Mouse (Mus musculus) hindbrain, embryonic 14.5 days (tissue): ENCODE measurements around the gene Mfng. TPM values are rescaled to one million over a fixed set of nuclear protein-coding genes. Genes with fewer than 3 reads are reported as not detected.

Experiments
- ATAC-seq: fragments of 200-750 bp; cut with Nextera tagmentation; 2 replicates; pipeline ENCODE4 v1.8.0; 2017; ENCODE audit warnings: moderate number of reproducible peaks, mild to moderate bottlenecking, moderate TSS enrichment, moderate library complexity; ENCODE audit not compliant: low FRiP score
- DNase-seq: peaks from one replicate; pipeline ENCODE4 v3.0.0-alpha.2; 2015; ENCODE audit warnings: low spot score
- H3K27ac ChIP-seq: fragments of 300-500 bp; sonication (generic); 2 replicates; pipeline ENCODE4 v1.5.1; 2014; ENCODE audit warnings: mild to moderate bottlenecking, moderate library complexity
- H3K27me3 ChIP-seq: fragments of 300-500 bp; sonication (generic); 2 replicates; pipeline ENCODE4 v1.6.1; 2014; ENCODE audit warnings: mild to moderate bottlenecking, low read length, mixed read lengths; ENCODE audit not compliant: control insufficient read depth, insufficient read depth
- H3K36me3 ChIP-seq: fragments of 300-500 bp; sonication (generic); replicated peaks from 2 replicates; pipeline ENCODE4 v1.6.1; 2014; ENCODE audit not compliant: control insufficient read depth, insufficient read depth
- H3K4me1 ChIP-seq: fragments of 300-500 bp; sonication (generic); replicated peaks from 2 replicates; pipeline ENCODE4 v1.6.1; 2014; ENCODE audit warnings: antibody characterized with exemption, low read length, mixed read lengths; ENCODE audit not compliant: control insufficient read depth, insufficient read depth
- H3K4me2 ChIP-seq: fragments of 300-500 bp; sonication (generic); replicated peaks from 2 replicates; pipeline ENCODE4 v1.6.1; 2014; ENCODE audit warnings: mild to moderate bottlenecking, moderate library complexity
- H3K4me3 ChIP-seq: fragments of 300-500 bp; sonication (generic); replicated peaks from 2 replicates; pipeline ENCODE4 v1.5.1; 2014; ENCODE audit warnings: mild to moderate bottlenecking, low read length
- H3K9ac ChIP-seq: fragments of 300-500 bp; sonication (generic); 2 replicates; pipeline ENCODE4 v1.6.1; 2014
- H3K9me3 ChIP-seq: fragments of 300-500 bp; sonication (generic); 2 replicates; pipeline ENCODE4 v1.6.1; 2016; ENCODE audit warnings: low read length; ENCODE audit not compliant: control insufficient read depth
- WGBS: fragments of 180-500 bp; shearing (Covaris S2); extraction: QIAGEN DNeasy Blood & Tissue Kit; methylation state at CpG from one replicate; pipeline ENCODE4 v1.1.7; 2014; 5-methylcytosine and 5-hydroxymethylcytosine counted together
- polyA plus RNA-seq: library from polyadenylated mRNA; unstranded; fragments of >200 nt; fragmentation: Nextera tagmentation; extraction: Ambion mirVana; gene quantifications from 2 replicates; pipeline ENCODE4 v1.2.1, GENCODE M21; 2014

Mfng gene
- polyA plus RNA-seq, 1 experiment from 2014 or later, result 12.5 TPM

GRCm38 (mm10) chr15:78770983-78771355 is 2.3 kb downstream of the Mfng start:
- Histone ChIP-seq H3K4me3 (peak overlapping the region; percentile 10; the same call in 1 of the 2 replicates), H3K4me1 (peaks cover 23% of the 10 kb centered on the region), H3K36me3 (no peaks in the 10 kb centered on the region), H3K27ac (peak overlapping the region; percentile 61), H3K9ac (peak overlapping the region; percentile 0), H3K9me3 (no peaks in the 10 kb centered on the region), H3K27me3 (no peaks in the 10 kb centered on the region), H3K4me2 (peak overlapping the region; percentile 45)
- ATAC-seq (peak; percentile 52; the same call in 1 of the 2 replicates), DNase-seq (no peak)
- 14% methylated on average over 5 of the region's 5 CpGs for WGBS

DNA sequence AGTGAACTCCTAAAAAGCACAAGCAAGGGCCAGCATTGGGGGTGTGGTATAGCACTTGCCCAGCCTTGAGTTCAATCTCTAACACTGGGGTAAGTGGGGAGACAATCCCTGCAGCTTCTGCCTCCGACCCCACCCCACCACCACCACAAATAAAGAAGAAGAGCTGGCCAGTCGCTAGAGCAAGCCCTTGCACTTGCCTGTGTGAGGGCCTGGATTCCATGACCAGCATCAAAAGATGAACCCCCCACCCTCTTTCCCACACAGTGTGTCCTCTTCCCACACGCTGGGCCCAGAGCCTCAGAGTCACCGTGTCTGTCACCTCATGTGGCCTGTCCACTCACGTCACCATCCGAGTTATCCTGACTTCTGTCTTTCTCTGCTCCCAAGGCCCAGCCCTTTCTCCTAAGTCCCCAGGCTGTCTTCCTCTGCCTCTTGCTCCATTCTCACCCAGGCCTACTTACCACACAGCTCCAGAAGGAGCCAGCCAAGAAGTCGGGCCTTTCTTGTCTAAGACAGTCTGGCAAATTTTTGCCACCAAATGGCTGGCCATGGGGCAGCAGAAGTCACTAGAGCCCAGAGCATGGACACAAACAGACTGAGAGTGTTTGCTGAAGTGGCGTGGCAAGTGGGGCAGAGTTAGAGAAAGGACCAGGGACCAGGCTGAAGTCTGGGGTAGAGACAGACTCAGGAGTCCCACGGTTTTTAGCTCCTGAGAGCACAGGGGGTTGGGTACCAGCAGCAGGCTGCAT is 2.9 kb downstream of the Mfng start:
- Histone ChIP-seq H3K36me3 (no peaks in the 10 kb centered on the region), H3K27ac (peak overlapping the region; percentile 61), H3K4me1 (peaks cover 23% of the 10 kb centered on the region), H3K27me3 (no peaks in the 10 kb centered on the region), H3K9ac (peak overlapping the region; percentile 0; the same call in 1 of the 2 replicates), H3K9me3 (no peaks in the 10 kb centered on the region), H3K4me2 (peak overlapping the region; percentile 45), H3K4me3 (no peak overlapping the region)
- WGBS, result 24% methylated on average over 9 of the region's 9 CpGs
- ATAC-seq, result no peak
- DNase-seq, result no peak

DNA sequence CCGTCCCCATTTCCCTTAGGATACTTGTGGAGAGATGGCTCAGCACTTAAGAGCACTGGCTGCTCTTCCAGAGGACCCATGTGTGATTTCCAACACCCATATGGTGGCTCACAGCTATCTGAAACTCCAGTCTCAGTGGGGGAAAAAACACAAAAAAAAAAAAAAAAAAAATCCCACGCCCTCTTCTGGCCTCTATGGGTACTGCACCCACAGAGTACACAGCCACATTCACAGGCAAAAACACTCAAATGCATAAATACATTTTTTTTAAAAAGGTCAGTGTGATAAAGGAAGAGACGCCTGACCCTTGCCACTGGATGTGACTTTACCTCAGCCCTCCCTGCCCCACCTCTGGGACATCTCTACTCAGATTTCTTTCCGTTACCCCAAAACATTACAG is 4.2 kb downstream of the Mfng start:
- no peak for DNase-seq
- ATAC-seq, result no peak
- Histone ChIP-seq H3K27me3 (no peaks in the 10 kb centered on the region), H3K9me3 (no peaks in the 10 kb centered on the region), H3K4me3 (no peak overlapping the region), H3K9ac (no peak overlapping the region), H3K4me1 (peaks cover 23% of the 10 kb centered on the region), H3K27ac (no peak overlapping the region), H3K36me3 (no peaks in the 10 kb centered on the region), H3K4me2 (no peak overlapping the region; the same call in 1 of the 2 replicates)
- 96% methylated on average over 4 of the region's 4 CpGs for WGBS

- Histone ChIP-seq H3K4me3 (no peak overlapping the region), H3K9ac (no peak overlapping the region), H3K36me3 (no peaks in the 10 kb centered on the region), H3K4me2 (no peak overlapping the region), H3K27ac (no peak overlapping the region), H3K27me3 (no peaks in the 10 kb centered on the region), H3K9me3 (no peaks in the 10 kb centered on the region), H3K4me1 (peaks cover 6% of the 10 kb centered on the region; the same call in 1 of the 2 replicates)
- 81% methylated on average over 5 of the region's 5 CpGs for WGBS
- DNase-seq (no peak), ATAC-seq (no peak)
Measured at GRCm38 (mm10) chr15:78763704-78764103, 9.6 kb downstream of the Mfng start.

GRCm38 (mm10) chr15:78763210-78763609 is 10.1 kb downstream of the Mfng start:
- Histone ChIP-seq H3K9me3 (no peaks in the 10 kb centered on the region), H3K4me3 (no peak overlapping the region), H3K4me2 (no peak overlapping the region), H3K9ac (no peak overlapping the region), H3K27ac (no peak overlapping the region), H3K4me1 (peaks cover 6% of the 10 kb centered on the region; the same call in 1 of the 2 replicates), H3K27me3 (no peaks in the 10 kb centered on the region), H3K36me3 (no peaks in the 10 kb centered on the region)
- peak; percentile 46; the same call in 1 of the 2 replicates for ATAC-seq
- 30% methylated on average over 8 of the region's 10 CpGs for WGBS
- DNase-seq, result no peak

DNA sequence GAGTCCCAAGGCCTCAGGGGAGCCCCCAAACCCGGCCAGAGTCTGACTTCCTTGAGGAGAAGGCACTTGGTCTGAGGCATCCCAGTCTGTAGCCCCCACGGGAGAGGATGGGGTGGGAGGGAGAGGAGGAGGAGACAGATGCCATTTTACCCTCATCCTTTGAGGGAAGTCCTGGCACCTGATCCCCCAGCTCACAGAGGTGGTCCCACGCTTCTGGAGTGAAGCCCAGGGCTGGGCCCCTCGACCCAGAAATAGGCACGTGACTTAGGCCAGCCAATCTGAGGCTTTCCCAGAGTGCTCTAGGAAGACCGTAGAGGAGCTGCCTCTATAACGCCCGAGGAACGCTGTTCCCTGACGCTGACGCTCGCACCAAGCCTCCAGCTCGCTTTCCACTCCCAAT is 12.2 kb downstream of the Mfng start:
- Histone ChIP-seq H3K36me3 (no peaks in the 10 kb centered on the region), H3K9ac (no peak overlapping the region), H3K4me2 (no peak overlapping the region), H3K4me1 (peaks cover 6% of the 10 kb centered on the region; the same call in 1 of the 2 replicates), H3K4me3 (no peak overlapping the region), H3K27me3 (no peaks in the 10 kb centered on the region), H3K27ac (no peak overlapping the region), H3K9me3 (no peaks in the 10 kb centered on the region)
- DNase-seq (no peak), ATAC-seq (no peak)
- 72% methylated on average over 13 of the region's 13 CpGs for WGBS

DNA sequence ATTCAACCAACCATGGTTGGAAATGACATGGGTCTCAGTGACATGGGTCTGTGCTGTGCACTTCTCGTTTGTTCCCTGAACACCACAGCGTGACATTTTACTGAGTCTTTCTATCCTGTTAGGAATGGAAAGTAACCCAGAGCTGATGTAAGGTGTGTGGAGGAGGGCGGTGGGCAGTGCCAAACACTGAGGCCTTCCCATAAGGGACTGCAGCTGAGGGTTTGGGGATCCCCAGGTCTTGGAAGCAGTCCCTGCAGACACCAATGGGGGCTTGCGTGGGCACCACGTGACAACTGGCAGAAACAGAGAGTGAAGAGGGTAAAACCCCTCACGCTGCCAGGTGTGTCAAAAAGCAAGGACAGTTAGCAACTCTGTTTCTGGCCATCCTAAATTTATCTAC is 15.1 kb downstream of the Mfng start:
- no peak overlapping the region for H3K9ac ChIP-seq
- H3K27me3 ChIP-seq, result no peaks in the 10 kb centered on the region
- DNase-seq (no peak), ATAC-seq (no peak)
- H3K36me3 ChIP-seq, result no peaks in the 10 kb centered on the region
- no peaks in the 10 kb centered on the region; the same call in 1 of the 2 replicates for H3K4me1 ChIP-seq
- no peak overlapping the region for H3K4me3 ChIP-seq
- WGBS, result 94% methylated on average over 6 of the region's 6 CpGs
- no peaks in the 10 kb centered on the region for H3K9me3 ChIP-seq
- H3K4me2 ChIP-seq, result no peak overlapping the region
- no peak overlapping the region for H3K27ac ChIP-seq

DNA sequence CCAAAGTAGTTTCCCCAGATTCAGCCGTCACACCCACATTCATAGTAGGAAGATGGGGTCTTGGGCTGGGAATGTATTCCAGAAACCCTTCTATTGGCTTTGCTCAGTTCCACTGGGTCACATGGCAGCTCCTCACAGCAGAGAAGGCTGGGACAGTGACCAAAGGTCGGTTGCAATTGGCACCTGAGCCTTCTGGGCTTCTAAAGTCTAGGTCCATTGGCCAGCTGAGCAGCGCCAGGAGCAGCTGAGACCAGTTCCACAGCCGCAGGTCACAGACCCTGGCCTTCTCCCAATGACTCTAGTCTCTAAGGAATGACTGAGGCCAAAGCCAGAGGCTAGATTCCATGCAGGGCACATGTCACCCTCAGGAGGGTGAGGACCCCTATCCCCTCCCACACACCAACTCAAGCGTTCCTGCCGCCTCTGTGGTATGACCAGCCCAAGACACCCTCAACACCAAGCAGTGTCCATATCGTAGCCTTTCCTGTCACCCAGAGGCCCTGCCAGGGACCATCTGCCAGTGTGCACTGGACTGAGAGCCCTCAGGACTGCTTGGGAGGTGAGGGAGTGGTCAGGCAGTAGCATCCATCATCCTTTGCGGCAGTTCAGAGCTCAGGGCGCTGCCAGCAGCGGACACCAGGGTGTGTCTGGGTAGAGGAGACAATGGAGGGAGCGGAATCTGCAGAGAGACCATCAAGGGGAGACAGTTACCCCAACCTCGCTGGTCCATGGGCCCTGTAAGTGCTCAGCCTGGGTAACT is 17.1 kb downstream of the Mfng start:
- no peak overlapping the region for H3K4me2 ChIP-seq

GRCm38 (mm10) chr15:78755226-78755625 is 18.0 kb downstream of the Mfng start:
- ATAC-seq (no peak), DNase-seq (no peak)
- H3K4me3 ChIP-seq, result no peak overlapping the region
- no peak overlapping the region; the same call in 1 of the 2 replicates for H3K27ac ChIP-seq
- no peaks in the 10 kb centered on the region for H3K36me3 ChIP-seq
- H3K4me1 ChIP-seq, result peaks cover 10% of the 10 kb centered on the region; the same call in 1 of the 2 replicates
- H3K9ac ChIP-seq, result no peak overlapping the region
- 74% methylated on average over 3 of the region's 3 CpGs for WGBS
- H3K4me2 ChIP-seq, result no peak overlapping the region
- H3K9me3 ChIP-seq, result no peaks in the 10 kb centered on the region
- H3K27me3 ChIP-seq, result no peaks in the 10 kb centered on the region

More for the DNA sequence above, 17.1 kb downstream of the Mfng start:
- Histone ChIP-seq H3K36me3 (no peaks in the 10 kb centered on the region), H3K9ac (no peak overlapping the region), H3K4me3 (no peak overlapping the region), H3K27me3 (no peaks in the 10 kb centered on the region), H3K4me1 (peaks cover 2% of the 10 kb centered on the region; the same call in 1 of the 2 replicates), H3K27ac (no peak overlapping the region), H3K9me3 (no peaks in the 10 kb centered on the region)
- WGBS, result 77% methylated on average over 12 of the region's 12 CpGs
- DNase-seq (no peak), ATAC-seq (no peak)
